Mouse (Mus musculus) lung, postnatal 0 days (tissue): Measurements from ENCODE around the gene Mars. TPM values are rescaled to one million over a fixed set of nuclear protein-coding genes. Genes with fewer than 3 reads are reported as not detected.
A peak's percentile ranks its signal among the peaks of the same experiment; 100 is the strongest.
"Not testable (repeated sequence)": the region's sequence is repeated elsewhere in the genome, so short reads cannot be mapped to it uniquely, and the experiment has no call there.

Experiments
- ATAC-seq: fragments of 200-750 bp; cut with Nextera tagmentation; 2 replicates; pipeline ENCODE4 v1.8.0; 2017; ENCODE audit warnings: moderate library complexity
- DNase-seq: peaks from one replicate; pipeline ENCODE4 v3.0.0-alpha.2; 2016; ENCODE audit warnings: low spot score
- H3K27ac ChIP-seq: fragments of 300-500 bp; sonication (generic); 2 replicates; pipeline ENCODE4 v1.5.1; 2014; ENCODE audit warnings: antibody characterized with exemption, mild to moderate bottlenecking, low read length, mixed read lengths
- H3K27me3 ChIP-seq: fragments of 300-500 bp; sonication (generic); replicated peaks from 2 replicates; pipeline ENCODE4 v1.6.1; 2014; ENCODE audit warnings: low read length, mixed read lengths; ENCODE audit not compliant: insufficient read depth
- H3K36me3 ChIP-seq: fragments of 300-500 bp; sonication (generic); 2 replicates; pipeline ENCODE4 v1.6.1; 2014; ENCODE audit warnings: low read length, mixed read lengths; ENCODE audit not compliant: insufficient read depth
- H3K4me1 ChIP-seq: fragments of 300-500 bp; sonication (generic); 2 replicates; pipeline ENCODE4 v1.6.1; 2014; ENCODE audit warnings: antibody characterized with exemption, low read depth, low read length, mixed read lengths; ENCODE audit not compliant: insufficient read depth
- H3K4me2 ChIP-seq: fragments of 300-500 bp; sonication (generic); replicated peaks from 2 replicates; pipeline ENCODE4 v1.6.1; 2014; ENCODE audit warnings: low read depth, mild to moderate bottlenecking, low read length, moderate library complexity, mixed read lengths
- H3K4me3 ChIP-seq: fragments of 300-500 bp; sonication (generic); 2 replicates; pipeline ENCODE4 v1.5.1; 2014; ENCODE audit warnings: low read depth, low read length
- H3K9ac ChIP-seq: fragments of 300-500 bp; sonication (generic); replicated peaks from 2 replicates; pipeline ENCODE4 v1.6.1; 2014; ENCODE audit warnings: low read depth, mild to moderate bottlenecking
- H3K9me3 ChIP-seq: fragments of 300-500 bp; sonication (generic); 2 replicates; pipeline ENCODE4 v1.6.1; 2016; ENCODE audit warnings: low read length, mixed read lengths
- CTCF ChIP-seq: IDR thresholded peaks from 2 replicates; pipeline ENCODE4 v1.5.1; 2016; ENCODE audit warnings: antibody characterized with exemption, mild to moderate bottlenecking
- EP300 ChIP-seq: IDR thresholded peaks from 2 replicates; pipeline ENCODE4 v1.6.1; 2016; ENCODE audit warnings: antibody characterized with exemption, mild to moderate bottlenecking, control low read depth
- WGBS: fragments of 180-500 bp; shearing (Covaris S2); extraction: QIAGEN DNeasy Blood & Tissue Kit; methylation state at CpG from one replicate; pipeline ENCODE4 v1.1.7; 2014; 5-methylcytosine and 5-hydroxymethylcytosine counted together
- polyA plus RNA-seq: library from polyadenylated mRNA; unstranded; fragments of >200 nt; fragmentation: Nextera tagmentation; extraction: Ambion mirVana; gene quantifications from 2 replicates; pipeline ENCODE4 v1.2.1, GENCODE M21; 2015

Mars gene
- polyA plus RNA-seq, 1 experiment from 2014 or later = 63.1 TPM

DNA sequence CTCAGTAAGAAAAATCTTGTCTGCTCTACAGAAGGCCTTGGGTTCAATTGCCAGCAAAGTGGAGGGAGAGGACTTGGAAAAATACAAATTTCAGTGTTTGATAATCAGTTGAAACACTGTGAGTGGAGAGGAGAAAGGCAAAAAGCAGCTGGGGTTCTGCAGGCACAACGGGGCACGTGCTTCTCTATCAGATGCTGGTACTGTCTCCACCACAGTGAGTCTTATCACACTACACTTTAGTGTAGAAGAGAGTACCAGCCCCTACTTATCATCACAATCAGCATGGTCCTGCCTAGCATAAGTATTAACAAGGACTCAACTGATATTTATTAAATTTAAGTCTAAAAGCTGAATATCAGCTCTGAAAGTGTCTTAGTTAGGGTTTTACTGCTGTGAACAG, 5.7 kb upstream of the Mars start:
- Histone ChIP-seq H3K27ac (no peak overlapping the region), H3K4me3 (no peak overlapping the region), H3K9me3 (no peaks in the 10 kb centered on the region), H3K4me1 (no peaks in the 10 kb centered on the region), H3K9ac (no peak overlapping the region), H3K27me3 (no peaks in the 10 kb centered on the region), H3K4me2 (no peak overlapping the region), H3K36me3 (no peaks in the 10 kb centered on the region)
- TF ChIP-seq CTCF (no peak), EP300 (no peak)
- 67% methylated on average over 2 of the region's 2 CpGs for WGBS
- DNase-seq (no peak), ATAC-seq (no peak)

DNA sequence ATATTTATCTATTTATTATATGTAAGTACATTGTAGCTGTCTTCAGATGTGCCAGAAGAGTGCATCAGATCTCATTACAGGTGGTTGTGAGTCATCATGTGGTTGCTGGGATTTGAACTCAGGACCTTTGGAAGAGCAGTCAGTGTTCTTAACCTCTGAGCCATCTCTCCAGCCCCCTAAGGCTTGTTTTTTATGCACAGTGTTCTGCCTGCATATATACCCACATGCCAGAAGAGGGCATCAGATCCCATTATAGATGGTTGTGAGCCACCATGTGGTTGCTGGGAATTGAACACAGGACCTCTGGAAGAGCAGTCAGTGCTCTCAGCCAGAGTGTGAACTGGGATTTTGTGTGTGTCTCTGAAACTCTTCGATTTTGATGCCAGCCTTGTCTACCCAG, 3.4 kb upstream of the Mars start:
- ATAC-seq, H3K9ac ChIP-seq, H3K4me1 ChIP-seq, H3K36me3 ChIP-seq, H3K27me3 ChIP-seq, H3K4me2 ChIP-seq, H3K9me3 ChIP-seq, H3K27ac ChIP-seq, DNase-seq, H3K4me3 ChIP-seq: not testable (repeated sequence)
- 65% methylated on average over 1 of the region's 1 CpGs for WGBS
- 0 out of 2 replicates have a peak, but pooled peaks have one; percentile 6 for TF ChIP-seq CTCF

DNA sequence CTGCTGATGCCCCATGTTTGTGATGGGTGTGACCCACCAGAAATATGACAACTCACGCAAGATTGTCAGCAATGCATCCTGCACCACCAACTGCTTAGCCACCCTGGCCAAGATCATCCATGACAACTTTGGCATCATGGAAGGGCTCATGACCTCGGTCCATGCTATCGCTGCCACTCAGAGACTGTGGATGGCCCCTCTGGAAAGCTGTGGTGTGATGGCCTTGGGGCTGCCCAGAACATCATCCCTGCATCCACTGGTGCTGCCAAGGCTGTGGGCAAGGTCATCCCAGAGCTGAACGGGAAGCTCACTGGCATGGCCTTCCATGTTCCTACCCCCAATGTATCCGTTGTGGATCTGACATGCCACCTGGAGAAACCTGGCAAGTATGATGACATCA, 1.9 kb upstream of the Mars start:
- DNase-seq, H3K27ac ChIP-seq, H3K4me2 ChIP-seq, H3K36me3 ChIP-seq, H3K4me3 ChIP-seq, H3K4me1 ChIP-seq, ATAC-seq, H3K9me3 ChIP-seq, H3K9ac ChIP-seq, H3K27me3 ChIP-seq: not testable (repeated sequence)
- 83% methylated on average over 5 of the region's 5 CpGs for WGBS

DNA sequence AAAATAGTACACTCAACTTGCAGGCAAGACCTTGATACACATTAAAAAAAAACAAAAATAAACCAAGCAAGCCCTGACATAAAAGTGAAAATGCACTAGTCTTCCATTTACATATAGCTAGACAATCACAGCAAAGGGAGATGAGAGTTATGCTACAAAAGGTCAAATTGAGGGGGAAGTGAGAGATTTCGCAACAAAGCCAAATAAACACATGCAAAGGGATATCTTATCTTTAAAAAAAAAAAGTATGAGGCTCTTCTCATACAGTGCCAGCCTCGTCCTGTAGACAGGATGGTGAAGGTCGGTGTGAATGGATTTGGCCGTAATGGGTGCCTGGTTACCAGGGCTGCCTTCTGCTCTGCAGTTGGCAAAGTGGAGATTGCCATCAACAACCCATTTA, 1.3 kb upstream of the Mars start:
- ATAC-seq (no peak), DNase-seq (peak; percentile 21)
- Histone ChIP-seq H3K36me3 (peaks cover 3% of the 10 kb centered on the region; the same call in 1 of the 2 replicates), H3K4me1 (0 out of 2 replicates have a peak, but pooled peaks cover 3% of the 10 kb centered on the region), H3K9me3 (no peaks in the 10 kb centered on the region), H3K4me3 (no peak overlapping the region), H3K27me3 (no peaks in the 10 kb centered on the region), H3K4me2 (no peak overlapping the region), H3K27ac (no peak overlapping the region), H3K9ac (no peak overlapping the region)
- TF ChIP-seq CTCF = no peak
- TF ChIP-seq EP300 = no peak
- WGBS = 52% methylated on average over 4 of the region's 4 CpGs

DNA sequence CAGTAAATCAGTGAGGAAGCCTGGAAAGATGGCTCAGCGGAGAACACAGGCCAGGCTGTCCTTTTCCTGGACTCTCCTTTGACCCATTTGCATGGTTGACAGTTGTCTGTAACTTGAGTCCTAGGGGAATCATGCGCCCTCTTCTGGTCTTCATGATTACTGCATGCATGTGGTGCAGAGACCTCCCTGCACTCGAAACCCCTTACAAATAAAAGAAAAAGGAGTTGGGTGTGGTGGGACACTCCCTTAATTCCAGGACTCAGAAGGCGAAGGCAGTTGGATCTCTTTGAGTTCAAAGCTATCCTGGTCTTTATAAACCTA, 730 bp upstream of the Mars start:
- no peaks in the 10 kb centered on the region for H3K9me3 ChIP-seq
- TF ChIP-seq CTCF (peak; percentile 92), EP300 (peak; percentile 44; the same call in 1 of the 2 replicates)
- H3K27ac ChIP-seq = peak overlapping the region; percentile 75
- H3K9ac ChIP-seq = peak overlapping the region; percentile 77; the same call in 1 of the 2 replicates
- peak; percentile 66 for ATAC-seq
- WGBS = 2% methylated on average over 4 of the region's 4 CpGs
- H3K4me1 ChIP-seq = 0 out of 2 replicates have a peak, but pooled peaks cover 3% of the 10 kb centered on the region
- H3K36me3 ChIP-seq = peaks cover 9% of the 10 kb centered on the region; the same call in 1 of the 2 replicates
- DNase-seq = peak; percentile 91
- H3K4me2 ChIP-seq = peak overlapping the region; percentile 78
- H3K4me3 ChIP-seq = peak overlapping the region; percentile 80
- H3K27me3 ChIP-seq = no peaks in the 10 kb centered on the region

DNA sequence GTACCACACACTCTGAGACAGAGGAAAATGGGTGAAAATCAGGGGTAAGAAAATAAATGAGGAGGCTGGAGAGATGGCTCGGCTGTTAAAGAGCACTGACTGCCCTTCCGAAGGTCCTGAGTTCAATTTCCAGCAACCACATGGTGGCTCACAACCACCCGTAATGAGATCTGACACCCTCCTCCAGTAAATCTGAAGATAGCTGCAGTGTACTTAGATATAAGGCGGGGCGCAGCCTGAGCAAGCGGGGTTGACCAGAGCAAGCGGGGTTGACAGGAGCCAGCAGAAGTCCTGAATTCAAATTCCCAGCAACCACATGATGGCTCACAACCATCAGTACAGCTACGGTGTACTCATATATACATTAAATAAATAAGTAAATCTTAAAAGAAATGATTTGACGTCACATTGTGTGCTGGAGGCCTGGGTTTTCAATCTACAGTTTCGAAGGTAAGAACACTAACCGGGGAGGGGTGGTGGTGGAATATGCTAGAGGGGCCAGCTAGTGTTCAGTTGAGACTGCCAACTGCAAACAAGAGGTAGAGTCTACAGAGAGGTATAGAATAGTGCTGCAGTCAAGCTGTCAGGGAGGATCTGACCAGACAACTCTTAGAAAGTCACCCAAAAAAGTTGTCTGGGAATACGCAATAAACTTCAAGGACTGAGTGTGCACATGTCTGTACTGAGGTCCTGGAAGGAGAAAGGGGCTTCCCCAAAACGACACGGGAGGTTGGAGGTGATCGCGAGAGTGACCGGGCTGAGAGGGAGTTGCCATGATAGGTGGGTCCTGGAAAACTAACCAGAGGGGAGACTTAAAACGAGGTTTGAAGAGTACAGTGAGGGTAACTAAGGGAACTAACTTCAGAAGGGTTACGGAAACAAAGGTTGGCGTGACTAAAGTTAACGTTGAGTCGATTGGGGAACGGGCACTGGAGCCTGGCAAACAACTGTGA, 787 bp downstream of the Mars start:
- Histone ChIP-seq H3K27me3 (no peaks in the 10 kb centered on the region), H3K27ac (peak overlapping the region; percentile 75), H3K9ac (peak overlapping the region; percentile 77), H3K4me1 (0 out of 2 replicates have a peak, but pooled peaks cover 3% of the 10 kb centered on the region), H3K9me3 (no peaks in the 10 kb centered on the region), H3K36me3 (peaks cover 13% of the 10 kb centered on the region; the same call in 1 of the 2 replicates), H3K4me2 (peak overlapping the region; percentile 78), H3K4me3 (peak overlapping the region; percentile 80)
- whole genome bisulfite sequencing = 30% methylated on average over 23 of the region's 23 CpGs
- ATAC-seq (peak; percentile 67), DNase-seq (peak; percentile 89)
- no peak for TF ChIP-seq CTCF
- no peak for TF ChIP-seq EP300

DNA sequence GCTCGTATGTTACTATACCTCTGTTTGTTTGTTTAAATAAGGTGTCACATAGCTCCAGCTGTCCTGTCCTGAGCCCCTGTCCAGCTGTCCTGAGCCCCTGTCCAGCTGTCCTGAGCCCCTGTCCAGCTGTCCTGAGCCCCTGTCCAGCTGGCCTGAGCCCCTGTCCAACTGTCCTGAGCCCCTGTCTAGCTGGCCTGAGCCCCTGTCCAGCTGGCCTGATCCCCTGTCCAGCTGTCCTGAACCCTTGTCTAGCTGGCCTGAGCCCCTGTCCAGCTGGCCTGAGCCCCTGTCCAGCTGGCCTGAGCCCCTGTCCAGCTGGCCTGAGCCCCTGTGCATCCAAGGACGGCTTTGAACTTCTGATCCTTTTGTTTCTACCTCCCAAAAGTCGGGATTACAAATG, 2.4 kb downstream of the Mars start:
- H3K36me3 ChIP-seq = peaks cover 22% of the 10 kb centered on the region; the same call in 1 of the 2 replicates
- H3K4me2 ChIP-seq, H3K27ac ChIP-seq, H3K9ac ChIP-seq, DNase-seq, H3K4me1 ChIP-seq, H3K27me3 ChIP-seq, H3K9me3 ChIP-seq, H3K4me3 ChIP-seq, ATAC-seq: not testable (repeated sequence)
- 82% methylated on average over 3 of the region's 3 CpGs for WGBS
